Mouse (Mus musculus): Measurements from ENCODE around the gene Zfp1. TPM values are rescaled to one million over a fixed set of nuclear protein-coding genes. Genes with fewer than 3 reads are reported as not detected.

Zfp1 gene
- total RNA-seq (2021) = 10 to 100 TPM; 23.0 to 25.0 TPM

DNA sequence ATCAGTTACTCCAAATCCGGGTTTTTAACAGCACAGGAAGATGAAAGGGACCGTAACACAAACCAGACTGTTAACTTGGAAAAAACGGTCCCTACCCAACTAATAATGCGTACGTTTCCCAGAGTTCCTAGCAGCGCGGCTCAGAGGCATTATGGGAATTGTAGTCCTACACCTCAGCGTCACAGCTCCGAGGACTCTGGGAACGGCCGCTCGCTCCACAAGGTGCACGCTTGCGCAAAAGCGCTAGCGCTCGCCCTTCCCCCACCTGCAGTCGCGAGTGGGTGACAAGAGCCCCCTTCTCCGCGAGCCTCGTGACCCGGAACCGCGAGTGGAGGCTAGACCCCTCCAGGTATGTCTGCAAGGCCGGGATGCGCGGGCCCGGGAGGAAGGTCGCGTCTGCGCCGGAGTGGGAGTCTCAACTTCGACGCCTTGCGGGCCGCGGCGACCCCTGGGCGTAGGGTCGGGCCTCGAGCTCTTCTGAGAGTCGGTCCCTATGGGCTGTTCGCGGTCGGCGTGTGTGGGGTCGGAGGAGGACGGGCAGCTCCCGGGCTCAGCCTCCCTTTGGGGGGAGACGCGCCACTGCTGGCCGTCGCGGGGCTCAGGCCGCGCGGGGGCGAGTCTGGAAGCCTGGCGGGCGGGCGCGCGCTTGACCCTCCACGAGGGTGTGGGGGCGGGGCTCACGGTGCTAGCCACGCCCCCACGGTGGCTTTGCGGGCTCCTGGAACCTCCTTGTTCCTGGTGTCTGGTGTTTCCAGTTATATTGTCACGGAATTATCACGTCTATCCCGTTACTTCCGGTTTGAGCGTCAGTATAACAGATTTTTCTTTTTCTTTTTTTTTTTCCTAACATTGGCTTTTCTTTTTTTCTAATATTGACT is at the start of gene Zfp1:
Gene Zfp1 (plus strand): TSS at position 138 of the 878 bp plus-strand sequence.
- intact Hi-C loops (cut with DNase I) = no loop called here
- DNase-seq = peak; percentile 94

DNA sequence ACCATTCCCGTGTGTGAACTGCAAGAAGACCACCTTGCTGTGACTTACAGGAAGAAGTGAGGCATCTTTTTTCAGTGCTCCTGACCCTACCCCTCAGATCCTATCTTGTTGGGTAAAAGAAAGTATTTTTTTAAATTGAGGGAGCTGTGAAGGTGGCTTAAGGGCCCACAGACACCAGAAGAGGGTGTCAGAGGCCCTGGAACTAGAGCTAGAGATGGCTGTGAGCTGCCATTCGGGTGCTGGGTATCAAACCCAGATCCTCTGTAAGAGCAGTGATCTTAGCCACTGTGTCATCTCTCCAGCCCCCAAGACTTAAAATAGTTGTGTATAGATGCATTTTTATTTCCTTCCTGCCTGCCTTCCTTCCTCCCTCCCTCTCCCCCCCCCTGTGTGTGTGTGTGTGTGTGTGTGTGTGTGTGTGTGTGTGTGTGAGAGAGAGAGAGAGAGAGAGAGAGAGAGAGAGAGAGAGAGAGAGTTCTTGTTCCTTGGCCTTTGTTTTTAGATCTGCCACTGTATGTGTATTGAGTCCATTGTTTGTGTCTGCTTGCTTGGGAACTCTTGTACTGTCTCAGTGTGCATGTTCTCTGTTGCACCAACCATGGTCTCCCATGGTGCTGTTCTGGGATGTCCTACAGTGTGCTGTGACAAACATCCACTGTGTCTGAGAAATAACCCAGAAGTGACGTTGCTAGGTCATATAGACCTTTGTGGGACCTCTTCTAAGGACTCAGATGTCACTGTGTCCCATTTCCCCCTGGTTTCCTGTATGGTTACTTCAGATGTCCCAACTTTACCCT is 49.0 kb upstream of the Zfp1 start:
- DNase-seq = no peak
- intact Hi-C loops (cut with DNase I) = no loop called here

DNA sequence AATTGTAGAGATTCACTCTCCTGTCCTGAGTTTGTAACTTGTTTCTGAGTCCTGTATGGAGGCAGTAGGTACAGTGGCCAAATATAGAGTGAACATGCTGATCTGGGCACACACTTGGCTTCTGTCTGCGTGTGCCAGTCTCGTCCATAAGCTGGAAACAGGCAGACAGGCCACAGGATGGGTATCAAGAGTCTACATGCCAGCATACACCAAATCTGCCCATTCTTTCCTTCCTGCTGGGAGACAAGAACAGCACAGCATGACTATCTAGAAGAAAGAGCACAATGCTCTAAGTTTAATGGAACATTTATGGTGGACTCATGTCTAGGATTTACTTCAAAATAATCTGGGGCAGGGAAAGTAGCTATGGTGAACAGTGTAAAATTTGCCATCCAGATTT is 48.2 kb upstream of the Zfp1 start:
- intact Hi-C loops (cut with DNase I) = no loop called here
- DNase-seq = no peak

DNA sequence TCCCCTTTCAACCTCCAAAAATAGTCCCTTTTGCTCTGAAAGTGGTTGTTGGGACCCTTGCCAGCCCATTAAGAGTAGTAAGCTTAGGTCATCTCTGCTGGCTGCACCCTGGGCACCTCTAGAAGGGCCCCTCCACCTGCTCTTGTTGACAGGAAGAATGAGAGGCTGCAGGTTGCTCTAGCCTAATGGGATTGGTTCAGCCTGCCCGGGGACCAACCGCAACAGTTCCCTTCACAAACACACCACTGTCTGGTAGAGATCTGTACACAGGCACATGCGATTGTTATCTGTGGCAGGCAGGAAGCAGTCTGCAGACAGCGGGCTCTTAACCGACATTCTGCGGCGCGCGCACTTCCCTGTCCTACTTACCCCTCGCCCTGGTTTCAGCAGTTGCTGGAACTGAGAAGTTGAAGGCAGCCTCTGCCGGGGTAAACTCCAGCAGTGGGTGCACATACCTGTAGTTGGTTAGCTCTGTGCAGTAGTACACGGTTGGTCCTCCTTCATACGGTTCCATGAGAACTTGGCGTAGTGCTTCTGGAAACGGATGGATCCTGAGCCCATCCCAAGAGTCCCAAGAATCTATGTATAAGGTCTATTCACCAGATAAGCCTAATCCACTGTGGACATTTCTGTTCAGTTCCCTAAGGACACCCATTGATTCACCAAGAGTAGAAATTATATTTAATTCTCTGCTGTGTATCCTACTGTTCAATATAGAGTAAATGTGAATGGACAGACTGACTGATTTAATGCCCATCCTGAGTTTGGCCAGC is 47.3 kb upstream of the Zfp1 start:
- intact Hi-C loops (cut with DNase I) = no loop called here
- DNase-seq = no peak

DNA sequence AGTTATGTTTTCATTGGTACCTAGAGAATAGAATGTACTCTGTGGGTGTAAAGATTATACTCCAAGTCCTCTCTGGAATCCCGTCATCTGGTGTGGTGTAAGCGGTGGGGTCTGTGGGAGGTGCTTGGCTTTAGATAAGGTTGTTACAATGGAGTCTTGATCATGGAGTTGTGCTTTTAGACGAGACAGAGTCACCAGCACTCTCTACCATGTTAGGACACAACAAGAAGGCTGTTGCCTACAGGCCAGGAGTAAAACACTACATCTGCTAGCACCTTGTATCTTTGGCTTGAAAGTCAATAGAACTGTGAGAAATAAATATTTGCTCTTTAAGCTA is 46.7 kb upstream of the Zfp1 start:
- no peak for DNase-seq
- intact Hi-C loops (cut with DNase I) = no loop called here

DNA sequence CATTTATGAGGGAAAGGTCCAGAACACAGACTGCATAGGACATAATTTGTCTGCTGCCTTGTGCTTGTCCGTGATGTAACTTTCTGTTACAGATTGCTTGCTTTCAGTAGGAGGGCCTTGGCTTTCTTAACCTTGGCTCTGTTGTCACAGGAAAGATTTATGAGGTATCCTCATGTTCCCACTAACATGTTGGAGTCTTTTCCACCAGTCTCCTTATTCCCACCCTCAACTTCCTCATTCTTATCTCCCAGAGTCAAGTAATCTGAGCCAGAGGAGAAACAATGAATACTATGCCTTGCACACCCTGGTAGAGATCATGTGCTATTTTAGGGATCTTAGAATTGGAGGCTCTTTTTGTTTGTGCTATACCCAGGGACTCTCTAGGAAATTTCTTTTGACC is 45.9 kb upstream of the Zfp1 start:
- no peak for DNase-seq
- intact Hi-C loops (cut with DNase I) = no loop called here

DNA sequence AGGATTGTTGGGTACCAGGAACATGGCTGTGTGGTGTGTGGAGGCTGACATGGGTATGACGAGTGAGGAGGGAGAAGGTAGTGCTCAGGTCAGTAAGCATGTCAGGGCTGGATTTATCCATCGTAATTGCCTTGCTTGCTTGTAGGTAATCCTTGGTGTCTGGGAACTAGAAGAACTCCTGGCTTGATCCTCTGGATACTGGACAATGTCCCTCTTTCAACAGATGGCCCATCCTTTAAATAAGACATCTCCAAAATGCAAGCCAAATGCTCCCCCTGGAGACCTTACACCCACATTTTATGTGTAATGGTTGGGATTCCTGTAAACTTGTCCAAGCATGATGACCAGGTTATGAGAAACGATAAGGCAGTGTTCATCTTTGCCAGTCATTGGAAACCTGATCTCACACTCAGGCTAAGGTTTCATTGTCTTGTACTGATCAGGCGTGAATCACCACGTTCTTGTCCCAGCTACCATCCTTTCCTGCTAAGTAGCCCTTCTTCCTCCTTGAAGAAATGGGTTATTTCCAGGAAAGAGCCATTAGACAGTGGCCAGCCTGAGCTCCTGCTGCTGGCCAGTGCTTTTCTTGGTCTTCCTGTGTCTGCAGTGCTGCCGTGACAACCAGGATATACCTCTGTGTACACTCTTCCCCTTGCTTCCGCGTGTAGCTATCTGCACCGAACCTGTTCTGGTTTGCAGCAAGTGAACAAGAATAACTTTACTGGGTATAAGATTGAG is 43.3 kb upstream of the Zfp1 start:
- intact Hi-C loops (cut with DNase I) = no loop called here
- DNase-seq = no peak

DNA sequence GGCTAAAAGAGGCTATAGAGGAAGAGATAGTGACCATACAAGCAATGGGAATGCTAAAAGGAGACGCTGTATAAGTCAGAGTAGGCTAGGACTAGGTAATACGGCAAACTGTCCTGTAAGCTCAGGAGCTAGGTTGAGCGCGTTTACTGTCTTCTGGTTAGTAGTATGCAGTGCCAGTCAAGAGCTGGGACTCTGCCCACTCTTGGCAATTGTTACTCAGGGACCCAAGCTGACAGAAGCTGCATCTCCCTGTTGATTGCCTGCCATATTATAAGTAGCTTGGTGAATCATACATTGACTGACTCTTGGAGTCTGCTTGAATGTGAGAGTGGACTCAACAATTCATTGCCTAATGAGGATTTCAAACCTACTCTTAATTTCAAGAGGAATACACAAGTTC is 41.2 kb upstream of the Zfp1 start:
- peak; percentile 73 for DNase-seq
- intact Hi-C loops (cut with DNase I) = no loop called here

DNA sequence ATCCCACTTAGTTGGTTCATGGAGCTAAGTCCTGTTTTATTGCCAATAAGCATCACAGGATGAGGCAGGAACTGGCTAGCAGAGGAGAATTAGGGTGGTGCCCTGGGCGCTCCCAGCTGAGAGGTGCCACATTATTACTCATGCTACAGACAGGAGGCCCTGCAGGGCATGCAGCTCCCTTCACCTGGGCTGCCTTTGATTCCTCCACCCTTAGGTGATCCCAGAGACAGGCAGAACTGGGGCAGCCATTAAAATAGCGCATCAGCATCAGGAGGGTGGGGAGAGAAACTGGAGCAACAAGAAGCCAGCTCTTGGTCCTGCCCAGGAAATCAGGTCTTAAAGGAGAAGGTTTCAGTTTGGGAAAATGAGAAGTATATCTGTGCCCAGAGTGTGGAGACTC is 38.2 kb upstream of the Zfp1 start:
- intact Hi-C loops (cut with DNase I) = no loop called here
- DNase-seq = no peak

DNA sequence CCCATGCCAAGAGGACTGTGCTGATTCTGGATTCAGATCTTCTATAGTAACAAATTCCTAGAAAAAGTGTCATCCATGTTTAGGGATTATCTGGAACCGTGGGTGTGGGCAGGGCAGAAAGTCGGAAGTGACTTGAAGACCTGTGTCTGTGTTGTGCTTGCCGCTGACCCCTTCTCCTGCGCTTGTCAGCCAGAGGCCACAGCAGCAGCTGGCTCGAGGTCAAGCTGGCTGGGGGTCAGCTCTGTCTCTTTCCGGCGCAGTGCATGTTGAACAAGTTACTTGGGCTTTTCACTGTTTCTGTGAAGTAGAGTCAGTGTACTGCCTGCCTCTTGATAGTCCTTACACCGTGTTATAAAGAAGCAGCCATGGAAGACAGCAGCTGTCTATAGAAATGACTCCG is 36.2 kb upstream of the Zfp1 start:
- intact Hi-C loops (cut with DNase I) = no loop called here
- no peak for DNase-seq

DNA sequence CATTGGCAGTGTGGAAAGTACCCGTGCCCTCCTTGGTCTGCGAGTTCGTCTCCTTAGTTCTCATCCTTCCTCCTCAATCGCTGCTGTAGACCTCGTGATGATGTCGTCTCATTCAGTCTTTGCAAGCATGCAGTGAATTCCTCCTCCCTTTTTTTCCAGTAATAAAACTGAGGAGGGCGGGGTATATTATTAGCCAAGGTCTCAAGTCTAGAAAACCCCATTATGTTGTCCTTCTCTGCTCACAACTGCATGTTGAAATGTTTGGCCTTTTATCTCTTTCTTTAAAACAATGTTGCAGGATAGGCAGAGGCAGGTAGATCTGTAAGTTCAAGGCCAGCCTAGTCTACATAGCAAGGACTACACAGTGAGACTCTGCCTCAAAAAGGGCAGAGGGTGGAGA is 35.8 kb upstream of the Zfp1 start:
- DNase-seq = no peak
- intact Hi-C loops (cut with DNase I) = no loop called here

DNA sequence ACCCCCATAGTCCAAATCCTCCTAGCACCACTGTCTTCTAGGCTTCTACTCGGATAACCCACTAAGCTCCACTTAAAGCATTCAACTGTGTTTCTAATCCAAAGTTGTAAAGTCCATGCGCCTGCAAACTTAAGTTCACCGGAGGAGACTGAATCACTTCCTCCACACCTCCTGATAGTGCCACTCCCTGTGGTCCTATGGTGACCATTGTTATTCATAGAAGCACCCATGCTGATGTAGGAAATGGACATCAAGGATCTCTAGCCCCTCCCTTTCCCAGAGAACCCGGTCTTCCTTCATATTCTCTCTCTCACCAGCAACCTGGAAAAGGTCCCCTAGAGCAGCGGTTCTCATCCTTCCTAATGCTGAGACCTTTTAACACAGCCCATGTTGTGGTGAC is 30.0 kb upstream of the Zfp1 start:
- DNase-seq = no peak
- intact Hi-C loops (cut with DNase I) = no loop called here

DNA sequence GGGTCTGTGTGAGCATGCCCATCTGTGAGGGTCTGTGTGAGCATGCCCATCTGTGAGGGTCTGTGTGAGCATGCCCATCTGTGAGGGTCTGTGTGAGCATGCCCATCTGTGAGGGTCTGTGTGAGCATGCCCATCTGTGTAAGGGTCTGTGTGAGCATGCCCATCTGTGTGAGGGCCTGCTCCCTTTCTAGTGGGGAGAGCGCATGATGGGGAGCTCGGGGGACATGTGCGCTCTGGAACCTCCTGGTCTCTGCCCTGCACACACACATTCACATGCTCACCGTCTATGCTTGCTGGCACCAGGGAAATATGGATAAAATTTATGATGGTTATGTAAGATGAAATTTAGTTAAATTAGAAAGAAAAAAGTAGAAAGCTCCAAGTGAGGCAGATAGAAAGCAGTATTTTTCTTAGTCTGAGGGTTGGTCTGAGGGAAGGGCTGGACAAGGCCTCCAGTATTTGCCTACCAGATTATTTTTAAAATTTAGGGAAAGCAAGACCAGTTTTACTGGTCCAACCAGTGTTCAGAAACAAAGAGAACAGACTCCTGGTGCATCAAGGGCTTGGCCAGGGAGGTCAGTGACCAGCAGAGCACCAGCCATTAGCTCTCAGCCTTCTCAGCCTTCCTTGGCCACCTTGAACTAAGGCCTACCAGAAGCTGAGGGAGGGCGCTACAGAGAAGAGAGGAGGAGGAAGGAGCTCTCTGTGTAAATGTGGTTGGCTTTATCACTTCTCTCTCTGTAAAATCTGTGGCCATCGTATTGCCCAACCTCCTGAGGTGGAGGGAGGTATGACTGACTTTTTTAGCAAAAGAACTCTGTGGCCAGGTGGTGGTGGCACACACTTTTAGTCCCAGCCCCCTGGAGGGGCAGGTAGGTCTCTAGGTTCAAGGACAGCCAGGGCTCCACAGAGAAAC is 28.2 kb upstream of the Zfp1 start:
- intact Hi-C loops (cut with DNase I) = no loop called here
- no peak for DNase-seq

DNA sequence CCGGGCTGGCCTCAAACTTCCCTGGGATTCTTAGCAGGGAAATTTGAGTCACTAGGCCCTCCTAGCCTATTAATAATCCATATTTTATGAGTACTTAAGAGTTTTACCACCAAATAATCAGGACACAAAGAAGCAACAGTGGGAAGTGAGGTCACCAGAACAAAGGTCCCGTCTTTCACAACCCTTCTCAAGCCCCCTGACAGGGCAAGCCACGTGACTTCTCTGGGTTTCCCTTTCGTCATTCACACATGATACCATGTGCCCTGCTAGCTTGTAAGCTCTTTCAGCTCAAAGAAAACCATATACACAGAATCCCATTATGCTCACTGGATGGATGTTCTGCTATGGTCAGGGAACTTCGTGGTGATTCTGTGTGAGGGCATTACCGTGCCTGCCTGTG is 25.4 kb upstream of the Zfp1 start:
- intact Hi-C loops (cut with DNase I) = no loop called here
- no peak for DNase-seq

DNA sequence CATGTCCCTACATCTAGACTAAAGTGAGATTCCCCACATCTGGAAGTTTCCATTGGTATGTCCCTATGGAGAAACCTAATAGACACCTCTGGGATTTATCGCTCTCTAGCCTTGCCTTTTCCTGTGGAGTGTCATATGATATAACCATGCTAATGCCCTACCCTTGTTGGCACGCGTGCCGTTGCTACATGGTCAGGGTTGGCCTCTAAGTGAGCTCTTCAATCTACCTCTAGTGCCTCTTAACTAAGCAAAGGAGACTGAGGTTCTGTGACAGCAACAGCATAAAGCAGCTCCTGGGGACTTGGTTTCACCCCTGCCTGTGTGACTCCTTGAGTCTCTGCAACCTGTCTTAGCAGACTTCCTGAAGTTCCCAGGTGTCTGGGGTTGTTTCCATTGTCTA is 24.9 kb upstream of the Zfp1 start:
- no peak for DNase-seq
- intact Hi-C loops (cut with DNase I) = no loop called here

DNA sequence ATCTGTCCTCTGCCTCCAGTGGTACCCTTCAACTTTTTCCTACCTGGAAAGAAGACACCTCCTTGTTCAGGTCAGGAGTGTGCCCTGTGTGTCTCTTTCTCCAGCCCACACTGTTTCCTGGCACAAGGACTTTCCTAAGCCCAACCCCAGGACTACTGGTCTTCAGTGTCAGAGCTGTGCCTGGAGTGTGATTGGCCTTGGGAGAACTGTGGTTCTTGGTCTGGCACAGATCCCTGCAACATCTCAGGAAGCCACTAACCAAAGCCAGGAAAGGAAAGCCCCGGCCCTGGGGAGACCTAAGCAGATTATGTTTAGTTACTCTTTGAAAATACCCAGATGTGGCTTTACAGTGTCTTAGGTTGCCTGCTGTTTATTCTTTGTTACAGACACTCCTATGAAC is 23.3 kb upstream of the Zfp1 start:
- intact Hi-C loops (cut with DNase I) = loop anchor here (10.0 kb wide), 1 partner anchor 155 kb away; no protein-coding TSS in a partner anchor
- DNase-seq = no peak

DNA sequence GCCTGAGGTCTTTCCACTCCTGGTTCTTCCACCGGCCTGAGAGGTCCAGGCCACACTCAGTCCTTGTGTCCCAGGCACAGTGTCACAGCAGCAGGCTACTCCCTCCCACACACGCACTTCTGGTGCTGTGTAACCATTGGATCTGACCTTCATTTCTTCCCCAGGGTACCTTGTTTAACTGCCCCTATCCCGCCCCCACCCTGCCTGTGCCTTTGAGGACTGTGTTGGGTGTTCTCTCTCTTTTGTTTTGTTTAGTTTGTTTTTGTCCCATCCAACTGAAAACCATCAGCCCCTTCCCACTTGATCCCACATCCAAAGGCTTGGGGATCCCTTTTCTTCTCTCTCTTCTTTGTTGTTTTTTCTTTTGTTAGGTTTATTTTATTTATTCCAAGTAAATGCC is 21.1 kb upstream of the Zfp1 start:
- no peak for DNase-seq
- intact Hi-C loops (cut with DNase I) = loop anchor here (10.0 kb wide), 1 partner anchor 157 kb away; no protein-coding TSS in a partner anchor

DNA sequence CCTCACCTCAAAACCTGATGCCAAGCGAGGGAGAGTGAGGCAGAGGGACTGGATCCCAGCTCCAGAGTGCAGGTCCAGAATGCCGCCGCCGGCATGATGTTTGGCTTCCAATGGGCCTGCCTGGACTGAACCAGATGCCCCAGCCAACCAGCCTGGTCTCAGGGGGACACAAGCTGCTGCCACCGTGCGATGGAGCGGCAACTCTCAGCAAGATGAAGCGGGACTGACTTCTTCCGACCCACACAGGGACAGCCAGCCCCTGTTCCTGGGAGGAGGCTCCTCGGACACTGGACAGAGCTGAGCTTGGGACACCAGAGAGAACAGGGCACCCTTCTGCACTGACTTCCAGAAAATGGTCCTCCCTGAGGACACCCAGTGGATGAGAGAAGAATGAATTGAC is 20.6 kb upstream of the Zfp1 start:
- DNase-seq = peak; percentile 45

DNA sequence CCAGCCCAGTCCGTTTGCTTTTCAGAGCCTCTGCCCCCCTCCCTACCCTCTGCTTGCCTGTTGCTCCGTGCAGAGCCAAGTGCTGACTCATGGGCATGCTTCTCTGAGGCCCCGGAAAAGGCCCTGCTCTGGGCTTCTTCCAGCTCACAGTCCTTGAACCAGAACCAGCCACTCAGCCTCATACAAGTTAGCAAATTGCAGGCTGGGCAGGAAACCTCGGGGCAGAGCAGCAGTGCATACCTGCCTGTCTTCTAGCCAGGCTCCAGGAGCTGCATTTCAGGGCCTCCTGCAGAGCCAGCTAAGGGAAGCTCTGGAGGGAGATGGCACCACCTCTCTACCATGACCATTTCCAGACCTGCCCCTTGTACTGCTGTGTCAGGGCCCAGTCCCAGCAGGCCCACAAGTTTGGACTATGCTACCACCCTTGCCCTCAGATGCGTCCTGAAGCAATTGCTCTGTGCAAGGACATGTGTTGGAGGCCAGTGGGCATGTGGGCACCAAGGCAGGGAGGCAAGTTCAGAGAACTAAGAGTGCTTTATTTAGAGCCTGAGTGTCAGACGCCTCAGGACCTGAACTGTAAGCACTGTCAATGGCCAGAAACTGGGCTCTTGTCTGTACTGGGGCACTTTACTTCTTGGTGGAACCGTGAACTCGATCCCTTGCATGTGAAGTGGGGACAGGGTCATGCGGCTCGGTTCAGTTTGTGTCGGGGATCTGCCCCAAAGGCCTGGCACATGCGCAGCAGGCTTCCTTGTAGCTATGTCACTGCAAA is 18.9 kb upstream of the Zfp1 start:
- intact Hi-C loops (cut with DNase I) = loop anchor here (10.0 kb wide), 1 partner anchor 159 kb away; no protein-coding TSS in a partner anchor

More for the DNA sequence above, 20.6 kb upstream of the Zfp1 start:
- intact Hi-C loops (cut with DNase I) = loop anchor here (10.0 kb wide), 1 partner anchor 158 kb away; no protein-coding TSS in a partner anchor

More for the DNA sequence above, 18.9 kb upstream of the Zfp1 start:
- no peak for DNase-seq
